Mouse (Mus musculus) stomach, postnatal 0 days (tissue): ENCODE data around the gene Cnn2.

ENCODE experiments used
- CTCF ChIP-seq: IDR thresholded peaks from 2 replicates; pipeline ENCODE4 v1.5.1; 2016; ENCODE audit warnings: antibody characterized with exemption, low read depth, mild to moderate bottlenecking, moderate library complexity
- EP300 ChIP-seq: optimal IDR thresholded peaks from 2 replicates; pipeline ENCODE3; 2016; ENCODE audit warnings: antibody characterized with exemption

- no peak for TF ChIP-seq CTCF
- no peak for TF ChIP-seq EP300
Observed at GRCm38 (mm10) chr10:80015583-80015982, 27.2 kb downstream of the Cnn2 start.
